Mouse (Mus musculus) liver, embryonic 11.5 days (tissue): Measurements from ENCODE around the gene Nova2. TPM values are rescaled to one million over a fixed set of nuclear protein-coding genes. Genes with fewer than 3 reads are reported as not detected.

ENCODE experiments used
- ATAC-seq: fragments of 200-750 bp; cut with Nextera tagmentation; replicated peaks from 2 replicates; pipeline ENCODE4 v1.8.0; 2017; ENCODE audit warnings: moderate number of reproducible peaks, mild to moderate bottlenecking, moderate TSS enrichment, moderate library complexity; ENCODE audit not compliant: low FRiP score
- DNase-seq: peaks from one replicate; pipeline ENCODE4 v3.0.0-alpha.2; 2017; ENCODE audit warnings: low spot score
- H3K27ac ChIP-seq: fragments of 300-500 bp; sonication (generic); 2 replicates; pipeline ENCODE4 v1.5.1; 2014; ENCODE audit warnings: mild to moderate bottlenecking, low read depth, low read length, control low read depth
- H3K27me3 ChIP-seq: fragments of 300-500 bp; sonication (generic); replicated peaks from 2 replicates; pipeline ENCODE4 v1.6.1; 2014; ENCODE audit warnings: low read length, mixed read lengths; ENCODE audit not compliant: control insufficient read depth, insufficient read depth
- H3K36me3 ChIP-seq: fragments of 300-500 bp; sonication (generic); 2 replicates; pipeline ENCODE4 v1.6.1; 2014; ENCODE audit warnings: mild to moderate bottlenecking, low read length, moderate library complexity, mixed read lengths; ENCODE audit not compliant: control insufficient read depth, insufficient read depth
- H3K4me1 ChIP-seq: fragments of 300-500 bp; sonication (generic); replicated peaks from 2 replicates; pipeline ENCODE4 v1.6.1; 2014; ENCODE audit warnings: low read length, mixed read lengths; ENCODE audit not compliant: control insufficient read depth, insufficient read depth
- H3K4me2 ChIP-seq: fragments of 300-500 bp; sonication (generic); 2 replicates; pipeline ENCODE4 v1.6.1; 2014; ENCODE audit warnings: mild to moderate bottlenecking, control low read depth, moderate library complexity
- H3K4me3 ChIP-seq: fragments of 300-500 bp; sonication (generic); 2 replicates; pipeline ENCODE4 v1.5.1; 2014; ENCODE audit warnings: low read depth, low read length, control low read depth
- H3K9ac ChIP-seq: fragments of 300-500 bp; sonication (generic); 2 replicates; pipeline ENCODE4 v1.6.1; 2014; ENCODE audit warnings: low read depth, low read length, control low read depth
- H3K9me3 ChIP-seq: fragments of 300-500 bp; sonication (generic); 2 replicates; pipeline ENCODE4 v1.6.1; 2016; ENCODE audit warnings: low read length, inconsistent platforms, mixed read lengths; ENCODE audit not compliant: control insufficient read depth
- WGBS: fragments of 180-500 bp; shearing (Covaris S2); extraction: QIAGEN DNeasy Blood & Tissue Kit; methylation state at CpG from one replicate; pipeline ENCODE4 v1.1.7; 2014; 5-methylcytosine and 5-hydroxymethylcytosine counted together
- polyA plus RNA-seq: library from polyadenylated mRNA; unstranded; fragments of >200 nt; fragmentation: Nextera tagmentation; extraction: Ambion mirVana; gene quantifications from 2 replicates; pipeline ENCODE4 v1.2.1, GENCODE M21; 2014

Nova2 gene
- polyA plus RNA-seq, 1 experiment from 2014 or later: 0.41 TPM

DNA sequence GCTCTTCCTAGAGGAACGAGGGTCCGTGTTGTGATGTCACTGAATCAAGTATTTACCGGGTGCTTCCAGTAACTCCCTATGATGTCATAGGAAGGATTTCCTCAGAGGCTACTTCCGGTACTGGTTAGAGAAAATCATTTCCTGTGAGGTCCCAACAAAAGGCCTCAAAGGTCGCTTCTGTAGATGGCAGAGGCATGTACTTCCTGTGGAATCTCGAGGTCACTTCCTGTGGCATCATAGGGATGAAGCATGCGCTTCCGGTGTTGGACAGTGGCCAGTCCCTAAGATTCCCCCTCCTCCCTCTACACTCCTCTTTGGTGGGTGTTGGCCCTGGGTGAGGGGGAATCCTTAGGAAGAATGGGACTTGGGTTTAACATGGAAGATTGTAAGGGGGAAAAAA is 33.8 kb downstream of the Nova2 start:
- Histone ChIP-seq H3K36me3 (no peaks in the 10 kb centered on the region), H3K9ac (no peak overlapping the region), H3K4me1 (no peaks in the 10 kb centered on the region; the same call in 1 of the 2 replicates), H3K4me3 (no peak overlapping the region), H3K27me3 (peaks cover 83% of the 10 kb centered on the region), H3K4me2 (no peak overlapping the region), H3K27ac (no peak overlapping the region), H3K9me3 (no peaks in the 10 kb centered on the region)
- DNase-seq (no peak), ATAC-seq (no peak; the same call in 1 of the 2 replicates)
- 38% methylated on average over 8 of the region's 8 CpGs for WGBS

DNA sequence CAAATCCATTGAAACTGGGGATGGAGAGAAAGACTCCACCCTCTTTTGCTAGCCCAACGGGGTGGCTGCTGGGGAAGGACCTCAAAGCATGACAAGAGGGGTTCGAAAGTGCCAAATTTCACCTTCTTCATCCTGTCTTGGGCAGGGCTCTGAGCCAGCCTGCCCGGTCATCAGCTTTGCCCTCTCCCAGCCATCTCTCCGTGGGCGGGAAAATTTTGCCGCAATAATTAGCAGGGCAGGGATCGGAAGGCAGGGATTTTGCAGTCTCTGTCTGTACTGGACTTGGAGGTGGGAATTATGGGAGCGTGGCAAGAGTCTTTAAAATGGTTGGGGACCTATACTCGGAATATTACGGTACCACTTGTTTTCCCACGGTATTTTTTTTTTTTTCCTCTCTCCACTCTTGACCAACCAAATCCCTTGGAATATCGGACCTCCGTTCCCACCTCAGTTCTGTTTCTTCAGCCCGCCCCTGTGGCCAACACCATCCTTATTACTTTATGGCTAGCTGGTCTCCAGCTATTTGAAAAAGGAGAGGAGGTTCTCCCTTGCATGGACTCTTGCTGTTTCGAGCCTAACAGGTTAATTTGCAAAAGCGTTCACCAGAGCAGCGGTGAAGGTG is 36.6 kb downstream of the Nova2 start:
- peak overlapping the region; percentile 2; the same call in 1 of the 2 replicates for H3K4me3 ChIP-seq
- 2% methylated on average over 17 of the region's 17 CpGs for WGBS
- no peaks in the 10 kb centered on the region for H3K36me3 ChIP-seq
- no peak overlapping the region for H3K9ac ChIP-seq
- H3K4me2 ChIP-seq: peak overlapping the region; percentile 44
- ATAC-seq (no peak), DNase-seq (no peak)
- H3K4me1 ChIP-seq: no peaks in the 10 kb centered on the region; the same call in 1 of the 2 replicates
- H3K27ac ChIP-seq: no peak overlapping the region
- no peaks in the 10 kb centered on the region for H3K9me3 ChIP-seq
- peaks cover 88% of the 10 kb centered on the region for H3K27me3 ChIP-seq

DNA sequence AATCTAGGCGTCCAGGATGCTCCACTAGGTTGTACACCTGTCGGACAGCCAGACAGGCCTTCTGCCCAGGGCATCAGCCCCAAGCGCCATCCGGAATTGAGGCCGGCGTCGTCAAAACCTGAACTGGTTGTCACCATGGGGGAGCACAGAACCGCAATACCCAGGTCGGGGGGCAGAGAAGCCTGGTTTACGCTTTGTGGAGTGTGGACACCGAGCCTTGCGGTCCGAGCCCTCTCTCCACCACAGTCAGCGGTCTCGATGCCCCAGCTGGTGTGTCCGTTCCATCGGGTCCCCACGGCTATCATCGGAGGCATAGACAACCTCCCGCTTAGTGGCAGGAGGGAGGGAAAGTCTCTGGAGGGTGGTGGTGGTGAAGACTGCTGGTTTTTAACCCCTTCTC is 37.1 kb downstream of the Nova2 start:
- Histone ChIP-seq H3K4me3 (peak overlapping the region; percentile 2; the same call in 1 of the 2 replicates), H3K4me2 (peak overlapping the region; percentile 44), H3K9ac (no peak overlapping the region), H3K9me3 (no peaks in the 10 kb centered on the region), H3K27ac (no peak overlapping the region), H3K36me3 (no peaks in the 10 kb centered on the region), H3K4me1 (no peaks in the 10 kb centered on the region; the same call in 1 of the 2 replicates), H3K27me3 (peaks cover 83% of the 10 kb centered on the region)
- ATAC-seq (no peak), DNase-seq (no peak)
- WGBS: 2% methylated on average over 20 of the region's 20 CpGs

DNA sequence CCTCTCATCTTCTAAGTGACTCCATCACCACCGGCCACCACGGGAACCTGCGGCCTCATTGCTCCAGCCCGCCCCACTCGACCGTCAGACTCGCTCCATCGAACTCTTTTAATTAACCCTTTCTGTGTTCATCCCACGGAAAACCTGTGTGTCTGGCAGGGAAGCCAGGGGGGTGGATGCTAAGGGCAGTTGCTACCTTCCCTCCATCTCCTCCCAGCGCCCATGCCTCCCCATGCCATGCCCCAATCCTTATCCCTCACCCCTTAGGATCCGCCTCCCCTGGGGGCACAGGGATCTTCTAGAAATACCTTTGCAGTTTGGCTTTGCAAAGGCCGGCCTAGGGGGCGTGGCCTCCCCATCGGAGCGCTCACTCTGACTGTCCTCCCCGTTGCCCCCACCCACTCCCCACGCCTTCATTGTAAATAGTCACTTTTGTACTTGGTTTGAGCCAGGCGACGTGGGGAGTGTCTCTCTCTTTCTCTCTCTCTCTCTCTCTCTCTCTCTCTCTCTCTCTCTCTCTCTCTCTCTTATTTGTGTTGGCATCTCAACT is 37.7 kb downstream of the Nova2 start:
- Histone ChIP-seq H3K4me1 (no peaks in the 10 kb centered on the region; the same call in 1 of the 2 replicates), H3K27ac (no peak overlapping the region), H3K27me3 (peaks cover 77% of the 10 kb centered on the region), H3K9me3 (no peaks in the 10 kb centered on the region), H3K4me3 (no peak overlapping the region), H3K36me3 (no peaks in the 10 kb centered on the region), H3K4me2 (no peak overlapping the region), H3K9ac (no peak overlapping the region)
- DNase-seq: no peak
- WGBS: 3% methylated on average over 19 of the region's 19 CpGs
- ATAC-seq: no peak

DNA sequence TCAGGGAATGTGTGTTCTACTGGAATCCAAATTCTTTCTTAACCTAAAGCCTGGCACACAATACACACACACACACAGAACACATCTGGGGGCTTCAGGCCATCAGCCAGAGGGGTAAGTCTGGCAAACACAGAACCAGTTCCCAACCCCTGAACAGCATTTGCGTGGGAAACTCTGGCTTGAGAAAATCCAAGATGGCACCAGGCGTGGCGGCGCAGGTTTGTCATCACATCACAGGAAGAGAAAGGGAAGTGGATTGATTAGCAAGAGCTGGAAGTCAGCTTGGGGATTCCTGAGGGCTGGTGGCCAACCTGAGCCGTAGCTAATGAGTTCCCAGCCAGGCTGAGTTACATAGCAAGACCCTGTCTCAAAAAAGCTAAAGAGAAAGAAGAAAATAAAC is 39.6 kb downstream of the Nova2 start:
- Histone ChIP-seq H3K9me3 (no peaks in the 10 kb centered on the region), H3K27ac (no peak overlapping the region), H3K4me2 (no peak overlapping the region), H3K27me3 (peaks cover 59% of the 10 kb centered on the region), H3K4me1 (no peaks in the 10 kb centered on the region), H3K36me3 (no peaks in the 10 kb centered on the region), H3K4me3 (no peak overlapping the region), H3K9ac (no peak overlapping the region)
- no peak for ATAC-seq
- 71% methylated on average over 5 of the region's 5 CpGs for WGBS
- DNase-seq: no peak

DNA sequence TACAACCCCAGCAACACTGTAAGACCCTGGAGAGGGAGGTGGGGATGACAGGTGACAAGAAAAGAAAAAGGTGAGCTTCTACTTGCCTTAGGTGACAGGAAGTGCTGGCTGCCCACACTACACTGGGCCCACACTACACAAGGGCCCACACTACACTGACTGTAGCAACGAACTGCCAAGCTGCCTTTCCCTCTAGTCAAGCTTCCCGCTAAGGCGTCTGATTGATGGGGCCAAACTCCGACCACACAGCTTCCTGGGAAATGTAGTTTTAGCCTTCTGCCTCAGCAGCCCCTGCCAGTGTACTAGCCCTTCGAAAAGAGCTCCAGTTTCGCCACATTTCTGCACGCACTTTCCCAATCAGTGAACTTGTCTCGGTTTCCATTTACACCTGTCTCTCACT is 41.9 kb downstream of the Nova2 start:
- Histone ChIP-seq H3K9ac (no peak overlapping the region), H3K9me3 (no peaks in the 10 kb centered on the region), H3K36me3 (no peaks in the 10 kb centered on the region), H3K4me1 (no peaks in the 10 kb centered on the region), H3K4me2 (no peak overlapping the region), H3K27me3 (peaks cover 36% of the 10 kb centered on the region), H3K4me3 (no peak overlapping the region), H3K27ac (no peak overlapping the region)
- ATAC-seq (no peak), DNase-seq (no peak)
- 11% methylated on average over 8 of the region's 8 CpGs for WGBS

DNA sequence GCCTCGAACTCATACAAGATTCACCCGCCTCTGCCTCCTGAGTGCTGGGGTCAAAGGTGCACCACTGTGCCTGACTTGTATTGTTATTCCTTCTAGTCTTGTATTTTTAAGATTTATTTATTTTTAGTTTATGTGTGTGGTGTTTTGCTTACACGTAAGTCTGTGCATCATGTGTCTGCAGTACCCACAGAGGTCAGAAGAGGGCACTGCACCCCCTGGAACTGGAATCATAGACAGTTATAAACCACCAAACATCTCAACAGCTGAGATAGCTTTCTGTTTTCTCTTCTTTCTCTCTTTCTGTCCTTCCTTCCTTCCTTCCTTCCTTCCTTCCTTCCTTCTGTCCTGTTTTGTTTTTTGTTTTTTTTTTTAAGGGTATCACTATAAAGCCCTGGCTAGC is 45.3 kb downstream of the Nova2 start:
- H3K9me3 ChIP-seq: no peaks in the 10 kb centered on the region
- ATAC-seq (no peak), DNase-seq (no peak)
- H3K27ac ChIP-seq: no peak overlapping the region
- no peak overlapping the region for H3K4me2 ChIP-seq
- 93% methylated on average over 3 of the region's 3 CpGs for WGBS
- H3K4me1 ChIP-seq: no peaks in the 10 kb centered on the region
- H3K4me3 ChIP-seq: no peak overlapping the region
- H3K36me3 ChIP-seq: no peaks in the 10 kb centered on the region
- peaks cover 4% of the 10 kb centered on the region for H3K27me3 ChIP-seq
- H3K9ac ChIP-seq: no peak overlapping the region

DNA sequence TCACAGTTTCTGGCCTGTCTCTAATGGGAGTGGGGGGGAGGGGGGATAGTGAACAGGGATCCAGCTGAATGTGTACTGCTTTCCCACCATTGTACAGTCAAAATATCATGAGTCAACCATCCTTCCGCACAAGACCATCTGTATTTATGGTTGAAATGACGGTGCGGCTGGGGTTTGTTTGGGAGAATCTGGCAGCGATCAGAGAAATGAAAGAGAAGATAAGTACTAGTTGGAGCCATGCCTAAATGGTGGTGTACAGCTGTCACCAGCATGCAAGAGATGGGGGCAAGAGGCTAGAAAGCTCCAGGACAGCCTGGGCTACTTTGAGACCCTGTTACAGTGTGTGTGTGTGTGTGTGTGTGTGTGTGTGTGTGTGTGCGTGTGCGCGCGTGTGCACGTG is 52.7 kb downstream of the Nova2 start:
- Histone ChIP-seq H3K36me3 (no peaks in the 10 kb centered on the region), H3K4me1 (no peaks in the 10 kb centered on the region), H3K27me3 (no peaks in the 10 kb centered on the region), H3K4me3 (no peak overlapping the region), H3K9me3 (no peaks in the 10 kb centered on the region), H3K9ac (no peak overlapping the region), H3K27ac (no peak overlapping the region), H3K4me2 (no peak overlapping the region)
- WGBS: 91% methylated on average over 9 of the region's 9 CpGs
- ATAC-seq (no peak), DNase-seq (no peak)

DNA sequence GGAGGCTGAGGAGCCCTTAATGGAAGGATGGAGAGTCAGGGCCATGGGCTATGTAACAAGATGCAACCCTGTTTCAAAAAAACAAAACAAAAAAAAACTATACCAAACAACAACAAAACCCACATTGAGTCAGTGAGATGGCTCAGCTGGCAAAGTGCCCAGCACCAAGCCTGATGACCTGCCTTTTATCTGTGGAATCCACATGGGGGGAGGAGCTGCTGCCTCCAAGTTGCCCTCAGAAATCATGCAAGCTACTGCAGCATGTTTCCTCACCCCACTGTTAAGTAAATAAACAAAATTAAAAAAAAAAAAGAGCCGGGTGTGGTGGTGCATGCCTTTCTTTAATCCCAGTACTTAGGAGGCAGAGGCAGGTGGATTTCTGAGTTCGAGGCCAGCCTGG is 60.8 kb downstream of the Nova2 start:
- H3K36me3 ChIP-seq: no peaks in the 10 kb centered on the region
- H3K9me3 ChIP-seq: no peaks in the 10 kb centered on the region
- no peak for DNase-seq
- H3K4me2 ChIP-seq: no peak overlapping the region
- H3K4me1 ChIP-seq: peaks cover 10% of the 10 kb centered on the region
- no peak overlapping the region for H3K4me3 ChIP-seq
- H3K9ac ChIP-seq: no peak overlapping the region
- WGBS: 68% methylated on average over 2 of the region's 2 CpGs
- ATAC-seq: no peak
- no peak overlapping the region for H3K27ac ChIP-seq
- H3K27me3 ChIP-seq: peaks cover 29% of the 10 kb centered on the region
